Mouse (Mus musculus) kidney, adult 2 months (tissue): ENCODE data around the gene Parg. TPM values are rescaled to one million over a fixed set of nuclear protein-coding genes. Genes with fewer than 3 reads are reported as not detected.

Source experiments
- DNase-seq: peaks from one replicate; pipeline ENCODE4 v3.0.0; 2021
- H3K27ac ChIP-seq: fragments of 200-500 bp; 2 replicates; pipeline ENCODE4 v1.5.1; 2012; ENCODE audit warnings: low read depth, low read length, control low read depth, inconsistent platforms; ENCODE audit not compliant: insufficient read depth
- H3K27me3 ChIP-seq: fragments of 200-500 bp; replicated peaks from 2 replicates; pipeline ENCODE4 v1.6.1; 2012; ENCODE audit warnings: mild to moderate bottlenecking, moderate library complexity, low read length, inconsistent platforms; ENCODE audit not compliant: control insufficient read depth, insufficient read depth
- H3K36me3 ChIP-seq: fragments of 200-500 bp; 2 replicates; pipeline ENCODE4 v1.6.1; 2012; ENCODE audit warnings: mild to moderate bottlenecking, moderate library complexity, low read length, inconsistent platforms; ENCODE audit not compliant: control insufficient read depth, insufficient read depth
- H3K4me1 ChIP-seq: fragments of 200-500 bp; 2 replicates; pipeline ENCODE4 v1.6.1; 2011; ENCODE audit warnings: low read length; ENCODE audit not compliant: control insufficient read depth, insufficient read depth
- H3K4me3 ChIP-seq: fragments of 200-500 bp; 2 replicates; pipeline ENCODE4 v1.5.1; 2011; ENCODE audit warnings: mild to moderate bottlenecking, low read depth, low read length, control low read depth; ENCODE audit not compliant: insufficient read depth
- CTCF ChIP-seq: fragments of 200-500 bp; conservative IDR thresholded peaks from 2 replicates; pipeline ENCODE4 v1.5.1; 2011; ENCODE audit warnings: low read depth, mild to moderate bottlenecking, control low read depth, low read length, moderate library complexity, mixed read lengths; ENCODE audit not compliant: insufficient read depth, insufficient read length
- POLR2A ChIP-seq: fragments of 200-500 bp; IDR thresholded peaks from one replicate; pipeline ENCODE4 v1.6.1; 2011; ENCODE audit warnings: low read depth, low read length, control low read depth
- WGBS: fragments of 180-500 bp; shearing (Covaris S2); methylation state at CpG from one replicate; pipeline ENCODE4 v1.1.7; 2018; 5-methylcytosine and 5-hydroxymethylcytosine counted together
- polyA plus RNA-seq: library from polyadenylated mRNA; depleted of rRNA; stranded (reverse); fragments of >200 nt; gene quantifications from 2 replicates; pipeline ENCODE4 v1.2.3, GENCODE M21; 2012

The Parg gene
- polyA plus RNA-seq, 1 experiment, result 6.9 TPM

DNA sequence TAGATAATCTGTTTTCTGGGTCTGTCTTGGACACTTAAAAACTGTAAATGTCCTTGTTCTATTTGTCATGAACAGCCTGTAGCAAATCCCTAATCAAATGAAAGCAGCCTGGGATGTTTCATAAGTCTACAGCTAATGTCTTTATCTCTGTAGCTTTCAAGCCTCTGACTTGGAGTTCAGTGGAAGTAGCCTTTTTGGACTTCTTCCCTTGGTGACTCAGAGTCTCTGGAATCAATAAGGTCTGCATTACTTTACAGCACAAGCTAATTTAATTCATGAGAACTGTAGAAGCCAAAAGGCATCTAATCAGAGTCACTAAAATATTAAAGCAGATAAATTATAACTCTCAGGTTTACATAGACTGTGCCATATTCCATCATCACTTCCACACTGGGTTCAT, 24.9 kb downstream of the Parg start:
- Histone ChIP-seq H3K4me3 (no peak overlapping the region), H3K27ac (no peak overlapping the region), H3K27me3 (no peaks in the 10 kb centered on the region), H3K36me3 (peaks cover 1% of the 10 kb centered on the region), H3K4me1 (no peaks in the 10 kb centered on the region)
- TF ChIP-seq POLR2A (no peak), CTCF (no peak)
- no peak for DNase-seq

DNA sequence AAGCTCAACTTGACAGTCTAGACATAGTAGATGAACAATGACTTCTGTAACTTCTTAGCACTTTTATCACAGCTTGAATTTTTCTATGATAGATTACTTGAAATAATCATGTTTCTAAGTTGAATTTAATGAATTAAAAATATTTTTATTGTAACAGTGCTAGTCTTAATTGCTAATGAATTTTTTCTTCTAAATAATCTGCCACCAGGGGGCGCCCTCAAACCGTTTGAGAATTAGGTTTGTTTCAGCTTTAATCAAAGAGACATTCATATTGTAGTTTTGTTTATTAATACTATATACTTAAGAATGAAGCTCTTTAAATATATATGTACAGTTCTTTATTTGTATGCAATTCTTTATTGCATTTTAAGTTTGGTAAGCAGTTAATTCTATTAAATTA, 27.2 kb downstream of the Parg start:
- peaks cover 1% of the 10 kb centered on the region for H3K36me3 ChIP-seq
- TF ChIP-seq CTCF (no peak), POLR2A (no peak)
- no peak overlapping the region for H3K27ac ChIP-seq
- H3K27me3 ChIP-seq, result no peaks in the 10 kb centered on the region
- H3K4me3 ChIP-seq, result no peak overlapping the region
- DNase-seq, result peak; percentile 50
- under 1% methylated on average over 2 of the region's 2 CpGs for WGBS
- no peaks in the 10 kb centered on the region for H3K4me1 ChIP-seq

DNA sequence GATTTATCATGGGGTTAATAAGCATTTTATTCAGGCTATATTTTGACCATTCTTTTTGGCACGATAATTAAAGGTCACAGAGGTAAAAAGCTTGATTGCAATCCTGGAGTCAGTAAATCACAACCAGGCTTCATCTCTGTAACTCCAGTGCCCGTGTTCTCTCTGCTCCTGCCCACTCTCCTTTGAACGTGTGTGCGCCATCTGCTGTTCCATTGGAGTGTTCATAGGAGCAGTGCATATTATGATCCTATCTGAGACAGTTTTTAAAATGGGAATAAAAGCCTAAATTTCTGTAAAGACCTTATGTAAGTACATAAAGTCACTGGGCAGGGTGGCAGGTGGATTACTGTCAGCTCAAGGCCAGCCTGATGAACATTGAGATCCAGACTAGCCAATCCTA, 40.7 kb downstream of the Parg start:
- Histone ChIP-seq H3K36me3 (peaks cover 3% of the 10 kb centered on the region), H3K27me3 (no peaks in the 10 kb centered on the region), H3K4me3 (no peak overlapping the region), H3K27ac (no peak overlapping the region), H3K4me1 (no peaks in the 10 kb centered on the region; the same call in 1 of the 2 replicates)
- TF ChIP-seq CTCF, result 0 out of 2 replicates have a peak, but pooled peaks have one; percentile 21
- no peak for TF ChIP-seq POLR2A
- DNase-seq, result no peak
- 64% methylated on average over 4 of the region's 4 CpGs for WGBS

DNA sequence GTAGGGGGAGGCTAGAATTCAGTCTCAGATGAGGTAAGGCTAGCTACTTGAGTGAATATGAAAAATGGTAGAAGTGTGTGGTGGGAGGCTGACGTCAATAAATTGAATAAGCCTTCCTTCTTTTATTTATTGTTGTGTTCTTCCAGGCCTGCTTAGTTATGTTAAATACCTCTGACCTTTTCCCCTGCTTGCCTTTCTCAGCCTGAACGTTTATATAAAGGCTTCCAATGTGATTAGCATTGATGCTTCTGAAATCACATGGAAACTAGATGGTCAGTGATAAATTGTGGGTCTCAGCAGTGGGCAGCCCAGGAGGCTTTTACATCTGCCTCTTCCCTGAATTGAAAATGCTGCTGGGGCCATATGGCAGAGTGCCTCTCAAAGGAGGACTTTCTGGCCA, 44.3 kb downstream of the Parg start:
- no peak for TF ChIP-seq CTCF
- TF ChIP-seq POLR2A, result no peak
- no peak overlapping the region for H3K4me3 ChIP-seq
- 38% methylated on average over 2 of the region's 2 CpGs for WGBS

DNA sequence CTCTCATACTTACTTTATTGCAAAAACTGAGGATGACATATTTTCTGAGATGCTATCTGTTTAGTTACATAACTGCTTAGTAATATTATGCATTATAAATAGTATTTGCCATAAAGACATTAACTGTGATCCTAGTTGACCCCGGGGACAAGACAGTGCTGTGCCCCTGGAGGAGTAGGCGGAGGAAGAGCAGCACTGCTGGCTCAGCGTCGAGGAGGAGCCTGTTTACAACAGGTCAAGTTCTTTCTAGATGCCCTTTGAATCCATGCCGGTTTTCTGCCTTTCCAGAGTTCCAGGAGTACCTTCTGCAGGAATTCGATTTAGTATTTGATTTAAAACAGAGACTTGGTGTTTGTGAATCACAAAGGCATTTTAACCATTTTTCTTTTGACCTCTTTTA, 47.9 kb downstream of the Parg start:
- Histone ChIP-seq H3K36me3 (peaks cover under 1% of the 10 kb centered on the region), H3K27me3 (no peaks in the 10 kb centered on the region), H3K4me1 (no peaks in the 10 kb centered on the region; the same call in 1 of the 2 replicates), H3K4me3 (no peak overlapping the region), H3K27ac (no peak overlapping the region)
- TF ChIP-seq CTCF (no peak), POLR2A (no peak)
- 53% methylated on average over 6 of the region's 6 CpGs for WGBS
- DNase-seq, result peak; percentile 72

More for the DNA sequence above, 44.3 kb downstream of the Parg start:
- Histone ChIP-seq H3K36me3 (peaks cover 3% of the 10 kb centered on the region; the same call in 1 of the 2 replicates), H3K27ac (no peak overlapping the region), H3K27me3 (no peaks in the 10 kb centered on the region), H3K4me1 (no peaks in the 10 kb centered on the region; the same call in 1 of the 2 replicates)
- no peak for DNase-seq

DNA sequence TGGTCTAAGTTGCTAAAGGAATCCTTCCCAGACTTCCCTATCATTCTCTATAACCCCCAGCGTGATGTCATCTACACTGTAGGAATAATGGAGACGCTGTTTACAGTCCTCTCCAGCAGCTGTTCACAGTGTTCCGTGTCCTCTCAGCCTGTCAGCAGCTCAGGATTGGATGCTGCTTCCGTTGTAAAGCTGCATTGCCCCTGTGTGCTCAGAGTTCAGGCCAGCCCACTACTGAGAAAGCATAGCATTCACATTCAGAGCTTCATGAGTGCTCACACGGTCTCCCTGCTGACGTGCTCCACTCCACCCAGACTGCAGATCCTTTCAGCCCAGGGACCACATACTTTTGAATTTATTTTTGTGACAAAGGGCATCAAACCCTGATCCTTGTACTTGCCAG, 59.1 kb downstream of the Parg start:
- H3K27me3 ChIP-seq, result no peaks in the 10 kb centered on the region
- TF ChIP-seq CTCF (no peak), POLR2A (no peak)
- H3K36me3 ChIP-seq, result no peaks in the 10 kb centered on the region; the same call in 1 of the 2 replicates
- H3K4me1 ChIP-seq, result no peaks in the 10 kb centered on the region
- 85% methylated on average over 6 of the region's 6 CpGs for WGBS
- H3K4me3 ChIP-seq, result no peak overlapping the region
- no peak for DNase-seq
- no peak overlapping the region for H3K27ac ChIP-seq

DNA sequence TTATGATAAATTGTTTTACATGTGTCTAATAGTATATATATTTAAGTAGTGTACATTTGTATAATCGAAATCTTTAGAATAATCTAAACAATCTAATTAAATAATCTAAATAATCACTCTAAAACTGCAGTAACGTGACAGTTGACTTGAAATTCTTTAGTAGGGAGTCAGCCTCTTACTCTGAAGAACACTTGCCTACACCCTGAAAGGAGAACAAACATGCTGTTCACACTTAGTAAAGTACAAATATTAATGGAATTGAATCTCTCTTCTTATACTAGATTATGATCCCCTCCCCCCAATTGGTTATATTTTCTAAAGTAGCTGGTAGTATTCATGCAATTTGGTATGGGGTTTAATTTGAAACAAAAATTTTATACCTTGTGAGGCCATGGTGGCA, 60.0 kb downstream of the Parg start:
- H3K4me1 ChIP-seq, result no peaks in the 10 kb centered on the region
- TF ChIP-seq POLR2A (no peak), CTCF (no peak)
- no peaks in the 10 kb centered on the region; the same call in 1 of the 2 replicates for H3K36me3 ChIP-seq
- H3K4me3 ChIP-seq, result no peak overlapping the region
- no peaks in the 10 kb centered on the region; the same call in 1 of the 2 replicates for H3K27me3 ChIP-seq
- 95% methylated on average over 2 of the region's 2 CpGs for WGBS
- no peak for DNase-seq
- no peak overlapping the region for H3K27ac ChIP-seq

DNA sequence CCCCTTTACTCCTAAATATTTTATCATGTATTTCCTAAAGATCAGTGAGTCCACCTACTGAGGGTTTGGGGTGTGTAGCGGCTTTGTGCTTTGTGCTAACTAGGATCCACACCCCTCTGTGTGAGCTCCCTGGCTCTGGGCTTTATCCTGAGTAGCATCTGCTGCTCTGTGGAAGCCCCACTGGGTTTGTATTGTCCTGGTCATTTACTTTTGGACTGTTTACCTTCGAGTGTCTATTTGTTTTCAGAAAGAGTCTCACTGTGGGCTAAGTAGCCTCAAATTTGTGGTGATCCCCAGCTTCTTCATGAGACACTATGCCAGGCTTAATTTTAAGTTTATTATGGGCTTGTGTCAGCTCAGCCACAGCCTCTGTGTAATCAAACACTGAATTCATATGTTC, 67.2 kb downstream of the Parg start:
- no peak overlapping the region for H3K4me3 ChIP-seq
- WGBS, result 74% methylated on average over 2 of the region's 2 CpGs

More for the DNA sequence above, 67.2 kb downstream of the Parg start:
- Histone ChIP-seq H3K4me1 (no peaks in the 10 kb centered on the region), H3K27ac (no peak overlapping the region), H3K36me3 (peaks cover 9% of the 10 kb centered on the region), H3K27me3 (no peaks in the 10 kb centered on the region; the same call in 1 of the 2 replicates)
- TF ChIP-seq POLR2A (no peak), CTCF (no peak)
- no peak for DNase-seq
